Mouse (Mus musculus): ENCODE measurements around the gene Gng7.
A peak's percentile ranks its signal among the peaks of the same experiment; 100 is the strongest.

Gng7 gene

DNA sequence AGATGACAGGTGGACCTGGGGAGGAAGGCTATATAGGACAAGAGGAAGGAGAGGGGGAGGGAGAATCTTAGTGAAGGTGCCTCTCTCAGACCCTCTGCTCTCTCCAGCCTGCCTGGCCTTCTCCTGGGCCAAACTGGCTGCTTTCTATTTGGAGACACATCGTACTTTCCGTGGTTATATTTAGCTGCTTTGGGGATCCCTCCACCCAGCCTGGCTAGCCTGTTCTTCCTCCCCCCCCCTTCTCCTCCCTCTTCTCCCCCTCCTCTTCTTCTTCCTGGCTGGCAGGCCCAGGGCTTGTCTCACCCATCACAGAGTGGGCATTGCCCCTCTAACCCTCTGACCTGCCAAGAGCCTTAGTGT is 73.8 kb downstream of the Gng7 start:
- no peak for DNase-seq

DNA sequence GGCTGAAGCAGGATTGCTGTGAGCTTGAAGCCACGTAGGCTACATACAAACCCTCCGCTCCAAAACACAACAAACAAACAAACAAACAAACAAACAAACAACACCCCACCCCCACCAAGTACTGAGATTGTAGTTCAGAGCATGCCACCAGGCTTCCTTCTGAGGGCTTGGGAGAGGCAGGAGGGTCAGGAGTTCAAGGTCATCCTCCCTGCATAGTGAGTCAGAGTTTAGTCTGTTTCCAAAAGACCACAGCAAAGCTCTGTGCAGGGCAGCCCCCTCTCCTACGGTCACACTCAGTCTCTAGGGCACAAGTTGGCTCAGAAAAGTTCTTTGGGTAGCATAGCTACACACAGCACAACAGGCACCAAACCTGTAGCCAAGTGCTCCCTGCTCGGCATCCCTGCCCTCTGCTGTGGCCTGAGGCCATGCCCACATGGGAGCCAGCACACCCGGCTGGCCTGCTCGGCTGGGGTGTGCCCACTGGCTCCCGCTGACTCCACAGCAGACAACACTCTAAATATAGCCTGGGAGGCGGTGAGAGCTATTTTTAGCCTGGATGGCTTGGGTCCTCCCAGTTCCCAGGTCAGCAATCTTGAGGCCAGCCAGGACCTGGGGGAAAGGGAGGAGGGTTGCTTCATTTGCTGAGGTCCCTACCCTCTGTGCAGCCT is 74.3 kb downstream of the Gng7 start:
- DNase-seq = no peak

DNA sequence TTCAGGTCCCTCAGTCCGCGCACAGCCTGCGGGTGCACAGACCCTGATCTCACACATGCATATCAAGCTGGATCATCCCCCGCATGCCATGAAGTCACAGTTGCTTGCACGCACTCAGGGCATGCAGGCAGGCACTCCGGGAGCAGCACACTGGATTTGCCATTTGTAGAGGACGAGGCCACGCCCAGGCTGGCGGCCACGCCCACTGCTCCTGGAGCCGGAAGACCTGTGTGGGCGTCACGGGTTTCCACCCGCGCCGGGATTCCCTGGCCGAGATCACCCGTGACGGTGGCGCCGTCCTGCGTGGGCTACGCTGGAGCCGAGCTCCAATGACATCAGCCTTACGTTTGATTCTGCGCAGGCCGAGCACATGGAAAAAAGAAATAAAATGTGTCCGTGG is 75.1 kb downstream of the Gng7 start:
- DNase-seq = peak; percentile 86

DNA sequence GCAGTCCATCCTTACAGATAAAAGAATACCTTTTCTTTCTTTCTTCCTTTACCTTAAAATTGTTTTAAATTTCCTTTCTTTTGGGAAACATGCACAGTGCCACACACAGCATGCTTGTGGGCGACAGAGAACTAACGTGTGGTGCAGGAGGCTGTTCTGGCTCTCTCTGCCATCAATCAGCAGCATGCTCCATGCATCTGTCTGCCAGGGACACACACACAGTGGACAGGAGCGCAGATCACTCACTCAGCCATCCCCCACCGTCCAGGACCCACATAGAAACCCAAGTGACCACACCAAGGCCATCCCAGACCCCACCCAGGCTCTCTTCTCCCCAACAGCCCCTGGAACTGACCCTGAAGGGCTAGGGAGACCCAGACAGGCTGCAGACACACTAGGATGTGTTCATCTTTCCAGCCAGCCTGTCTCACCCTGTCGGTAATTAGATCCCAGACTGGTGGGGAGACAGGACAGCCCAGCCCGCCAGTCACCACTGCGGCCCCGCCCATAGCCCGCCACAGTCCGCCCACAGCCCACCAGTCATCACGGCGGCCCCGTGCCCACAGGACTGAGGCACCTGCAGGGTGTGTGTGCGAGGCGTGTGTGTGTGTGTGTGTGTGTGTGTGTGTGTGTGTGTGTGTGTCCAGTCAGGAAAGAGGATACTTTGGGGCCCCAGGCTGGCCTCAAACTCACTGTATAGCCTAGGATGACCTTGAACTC is 75.8 kb downstream of the Gng7 start:
- no peak for DNase-seq

DNA sequence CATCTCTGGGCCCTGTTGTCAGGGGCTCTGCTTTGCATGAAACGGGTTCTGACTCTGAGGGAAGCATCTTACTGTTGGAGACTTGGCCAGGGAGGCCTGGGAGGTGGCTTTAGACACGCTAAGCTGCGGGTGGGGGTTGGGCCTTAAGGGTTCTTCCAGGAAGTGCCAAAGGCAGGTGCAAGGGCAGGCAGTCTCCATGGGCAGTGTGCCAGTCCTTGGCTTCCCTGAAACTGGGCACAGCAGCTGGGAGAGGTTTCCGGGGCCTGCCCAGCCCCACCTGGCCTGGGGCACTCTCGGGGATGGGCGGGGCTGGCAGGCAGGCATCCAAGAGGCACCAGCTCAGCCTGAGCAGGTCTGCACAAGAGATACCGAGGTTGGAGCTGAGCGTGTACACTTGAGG is 77.1 kb downstream of the Gng7 start:
- no peak for DNase-seq

DNA sequence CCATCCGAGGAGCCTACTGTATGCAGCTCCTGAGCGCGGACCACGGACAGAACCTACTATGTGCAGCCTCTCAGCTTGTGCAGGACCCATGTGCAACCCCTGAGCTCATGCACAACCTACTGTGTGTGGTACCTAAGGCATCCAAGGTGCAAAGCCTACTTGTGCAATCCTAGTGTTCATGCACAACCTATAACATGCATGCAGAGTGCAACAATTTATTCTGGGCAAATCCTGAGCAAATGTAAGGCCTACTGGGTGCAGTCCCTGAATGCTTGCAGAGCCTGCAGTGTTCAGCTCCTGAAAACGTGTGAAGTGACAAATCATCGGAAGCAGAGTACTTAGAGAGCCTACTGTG is 78.0 kb downstream of the Gng7 start:
- no peak for DNase-seq

DNA sequence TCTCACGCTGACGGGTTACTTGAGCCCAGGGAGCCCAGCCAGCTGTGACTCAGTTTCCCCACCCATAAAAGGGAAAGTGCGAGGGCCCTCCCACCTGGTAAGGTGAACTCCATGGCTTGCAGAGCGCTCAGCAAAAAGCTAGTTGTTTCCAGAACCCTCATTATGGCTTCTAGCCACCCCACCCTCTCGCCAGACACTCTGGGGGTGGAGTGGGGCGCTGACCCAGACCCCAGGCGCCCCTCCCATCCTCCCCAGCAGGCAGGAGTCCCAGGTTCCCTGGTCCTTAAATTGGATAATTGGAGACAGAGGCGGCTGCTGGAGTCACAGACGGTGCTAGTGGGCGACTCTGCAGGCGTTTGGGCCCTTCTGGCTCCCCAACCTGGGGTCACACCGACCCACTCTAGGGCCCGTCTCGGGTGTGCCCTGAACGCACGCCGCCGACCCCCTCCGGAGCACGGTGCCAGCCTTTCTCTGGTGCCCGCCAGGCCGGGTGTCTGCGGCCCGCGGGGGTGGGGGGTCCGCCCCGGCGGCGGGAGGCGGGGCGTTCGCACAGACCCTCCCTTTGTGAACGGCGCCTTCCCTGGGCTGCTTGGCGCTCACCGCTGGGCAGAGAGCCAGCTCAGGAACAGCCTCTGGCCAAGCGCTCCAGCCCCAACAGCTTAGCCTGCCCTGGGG is 78.5 kb downstream of the Gng7 start:
- DNase-seq = peak; percentile 39

DNA sequence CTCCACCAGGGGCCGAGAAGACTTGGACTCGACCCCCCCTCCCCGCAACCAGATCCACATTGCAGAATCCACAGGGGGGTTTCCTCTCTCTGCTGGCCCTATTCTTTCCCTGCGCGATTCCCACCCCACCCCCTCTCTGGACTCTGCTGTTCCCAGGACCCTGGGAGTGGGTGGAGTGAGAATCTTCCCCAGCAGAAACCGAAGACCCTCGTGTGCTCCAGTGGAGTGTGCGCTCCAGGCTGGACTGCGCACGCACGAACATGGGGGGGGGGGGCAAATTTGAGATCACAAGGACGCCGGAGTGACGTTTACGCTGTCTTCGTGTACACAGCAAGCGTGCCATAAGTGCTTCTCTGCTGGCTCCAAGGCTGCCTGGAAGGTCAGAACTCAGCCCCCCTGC is 79.0 kb downstream of the Gng7 start:
- DNase-seq = no peak

DNA sequence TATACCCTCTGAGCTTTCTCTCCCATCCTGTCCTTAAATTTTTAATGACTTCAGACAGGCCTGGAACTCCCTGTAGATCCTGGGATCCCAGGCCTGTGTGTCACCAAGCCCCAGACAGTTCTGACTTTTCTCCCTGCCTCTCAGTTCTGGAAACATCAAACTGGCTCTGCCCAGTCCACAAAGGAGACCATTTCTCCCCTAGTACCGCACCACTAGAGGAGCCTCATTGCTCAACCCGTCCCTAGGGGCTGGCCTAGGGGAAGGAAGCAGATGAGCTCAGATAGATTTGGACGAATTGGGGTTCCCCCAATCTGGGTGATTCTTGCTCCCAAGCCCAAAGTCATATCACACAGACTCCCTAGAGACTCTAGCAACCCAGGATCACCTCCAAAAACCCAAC is 79.5 kb downstream of the Gng7 start:
- no peak for DNase-seq

DNA sequence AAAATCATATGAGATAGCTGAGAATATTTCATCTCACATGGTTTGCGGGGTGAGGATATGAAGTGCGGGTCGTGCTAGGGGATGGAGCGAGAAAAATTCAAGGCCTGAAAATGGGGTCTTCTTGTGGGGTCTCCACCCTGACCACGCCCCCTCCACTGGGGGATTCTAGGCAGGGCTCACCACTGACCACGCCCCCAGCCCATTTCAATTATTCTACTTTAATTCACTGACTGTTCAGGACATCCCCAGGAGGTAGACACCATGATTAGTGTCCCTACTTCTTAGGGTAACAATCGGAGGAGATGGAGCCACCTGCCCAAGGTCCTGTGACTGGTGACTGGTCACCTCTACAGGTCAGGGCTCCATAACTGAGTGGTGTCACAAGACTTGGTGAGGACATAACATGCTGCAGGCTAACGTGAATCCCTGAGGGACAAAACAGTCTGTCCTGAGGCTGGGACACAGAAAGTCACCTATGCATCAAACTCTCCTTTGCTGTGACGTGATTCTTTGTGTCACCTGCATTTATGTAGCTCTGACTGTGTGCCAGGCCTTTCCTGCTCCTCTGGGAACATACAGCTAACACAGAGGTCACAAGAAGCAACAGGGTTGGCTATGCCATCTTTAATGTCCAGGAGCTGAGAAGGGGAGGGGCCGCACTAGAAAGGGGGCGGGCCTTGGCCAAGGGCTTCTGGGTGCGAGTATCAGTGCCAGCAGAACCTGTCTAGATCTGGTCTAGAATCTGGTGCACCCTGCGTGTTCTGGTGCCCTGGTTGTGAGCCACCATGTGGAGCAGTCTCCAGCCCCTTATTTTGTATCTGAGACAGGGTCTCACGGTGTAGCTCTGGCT is 80.4 kb downstream of the Gng7 start:
- no peak for DNase-seq

DNA sequence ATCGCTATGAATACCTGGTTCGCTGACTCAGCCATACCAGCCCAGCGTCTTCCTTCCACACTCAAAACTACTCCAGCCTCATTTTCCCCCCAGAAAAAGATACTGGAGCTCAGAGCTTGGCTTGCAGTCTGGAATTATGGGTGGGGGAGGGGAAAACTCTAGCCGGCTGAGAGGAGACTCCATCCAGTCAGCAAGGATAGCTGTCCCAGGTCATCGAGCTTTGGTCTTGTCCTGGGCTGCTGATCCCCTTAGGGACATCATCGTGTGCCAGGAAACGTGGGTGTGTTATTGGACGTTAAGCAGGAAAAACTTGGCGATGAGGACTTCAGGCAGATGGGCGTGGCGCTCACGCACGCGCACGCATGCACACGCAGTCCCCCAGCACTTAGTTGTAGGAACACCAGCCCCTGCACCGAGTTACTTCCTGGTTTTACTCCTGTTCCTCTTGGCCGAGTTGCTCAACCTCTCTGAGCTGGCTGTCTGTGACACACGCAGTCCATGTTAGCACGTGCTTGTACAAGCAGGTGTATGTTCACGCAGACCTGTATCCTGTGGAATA is 81.2 kb downstream of the Gng7 start:
- no peak for DNase-seq

DNA sequence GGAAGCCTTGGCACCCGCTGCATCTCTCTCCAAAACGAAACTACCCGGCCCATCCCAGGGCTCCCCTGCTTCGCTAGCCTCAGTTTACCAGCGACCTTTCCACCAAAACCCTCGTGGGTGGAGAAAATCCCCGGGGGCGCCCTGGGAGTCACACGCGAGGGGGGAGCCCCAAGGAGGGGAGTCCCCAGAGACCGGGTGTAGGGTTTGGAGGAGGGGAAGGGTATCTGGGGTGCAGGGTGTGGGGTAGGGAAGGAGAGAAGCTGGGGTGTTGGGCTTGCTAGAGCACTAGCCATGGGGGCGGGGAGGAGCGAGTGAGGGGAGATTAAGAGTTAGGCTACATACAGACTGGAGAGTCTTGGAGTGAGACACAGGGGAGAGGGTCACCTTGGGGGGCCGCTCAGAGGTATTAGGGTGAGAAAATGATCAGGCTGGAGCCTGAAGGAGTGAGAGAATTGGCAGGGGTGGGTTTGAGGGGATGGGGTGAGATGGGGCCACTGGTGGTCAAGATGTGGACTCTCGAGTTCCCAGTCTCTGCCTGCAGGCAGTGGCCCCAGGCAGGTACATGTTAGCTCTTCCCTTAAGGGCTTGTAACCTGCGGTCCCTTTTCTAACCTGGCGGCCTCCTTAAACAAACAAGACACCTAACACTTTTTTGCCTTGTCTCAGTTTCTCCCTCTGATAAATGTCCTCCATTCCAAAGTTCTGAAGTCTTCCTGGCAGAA is 81.9 kb downstream of the Gng7 start:
- no peak for DNase-seq

DNA sequence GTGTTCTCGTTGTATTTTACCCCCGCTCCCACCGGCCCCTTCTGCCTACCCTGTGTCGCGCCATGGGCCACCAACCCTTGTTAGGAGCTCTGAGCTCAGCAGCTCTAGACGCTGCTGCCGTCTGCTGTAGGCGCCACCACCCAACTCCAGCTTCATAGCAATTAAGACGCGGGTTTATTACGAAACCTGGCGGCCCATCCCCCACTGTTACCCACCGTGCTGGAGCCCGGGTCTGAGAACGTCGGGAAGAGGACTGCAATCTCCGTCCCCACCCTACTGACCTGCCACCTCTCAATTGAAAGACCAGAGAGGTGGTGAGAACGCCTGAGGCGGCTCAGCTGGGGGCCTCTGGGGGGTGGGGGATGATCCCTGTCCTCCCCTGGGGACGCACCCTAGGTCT is 82.5 kb downstream of the Gng7 start:
- peak; percentile 17 for DNase-seq

DNA sequence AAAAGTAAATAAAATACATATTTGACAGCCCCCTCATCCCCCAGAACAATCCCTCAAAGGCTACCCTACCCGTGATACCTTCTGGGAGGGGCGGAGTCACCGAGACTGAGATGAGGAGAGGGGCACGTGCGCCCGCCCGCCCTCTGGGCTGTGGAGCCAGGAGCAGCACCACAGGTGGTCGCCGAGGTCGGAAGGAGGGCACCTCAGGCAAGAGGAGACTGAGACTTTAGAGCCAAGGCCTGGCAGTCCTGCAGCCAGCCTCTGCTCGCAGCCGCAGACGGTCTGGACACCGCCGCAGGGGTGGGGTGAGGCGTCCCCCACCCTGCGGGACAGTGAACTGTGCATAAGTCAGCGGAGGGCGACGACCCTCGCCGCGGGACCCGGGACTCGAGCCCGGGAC is 83.0 kb downstream of the Gng7 start:
- no peak for DNase-seq

DNA sequence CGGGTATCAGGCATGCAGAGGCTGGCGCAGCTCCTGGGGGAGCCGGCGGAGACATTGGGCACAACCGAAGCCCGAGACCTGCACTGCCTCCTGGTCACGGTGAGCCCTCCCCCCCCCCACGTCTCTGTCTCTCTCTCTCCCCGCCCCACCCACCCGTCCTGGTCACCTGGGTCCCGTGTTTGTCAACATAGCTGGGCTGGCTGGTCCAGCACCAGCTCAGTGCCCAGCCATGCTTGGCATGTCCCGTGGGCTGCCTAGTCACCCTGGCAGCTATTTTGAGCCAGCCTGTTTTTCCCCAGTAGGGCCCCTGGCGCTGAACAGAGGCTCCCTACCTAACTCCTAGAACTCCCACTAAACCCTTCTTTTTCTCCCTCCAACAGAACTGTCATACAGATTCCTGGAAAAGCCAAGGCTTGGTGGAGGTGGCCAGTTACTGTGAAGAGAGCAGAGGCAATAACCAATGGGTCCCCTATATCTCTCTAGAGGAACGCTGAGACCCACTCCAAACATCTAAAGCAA is 83.5 kb downstream of the Gng7 start:
- DNase-seq = peak; percentile 28

DNA sequence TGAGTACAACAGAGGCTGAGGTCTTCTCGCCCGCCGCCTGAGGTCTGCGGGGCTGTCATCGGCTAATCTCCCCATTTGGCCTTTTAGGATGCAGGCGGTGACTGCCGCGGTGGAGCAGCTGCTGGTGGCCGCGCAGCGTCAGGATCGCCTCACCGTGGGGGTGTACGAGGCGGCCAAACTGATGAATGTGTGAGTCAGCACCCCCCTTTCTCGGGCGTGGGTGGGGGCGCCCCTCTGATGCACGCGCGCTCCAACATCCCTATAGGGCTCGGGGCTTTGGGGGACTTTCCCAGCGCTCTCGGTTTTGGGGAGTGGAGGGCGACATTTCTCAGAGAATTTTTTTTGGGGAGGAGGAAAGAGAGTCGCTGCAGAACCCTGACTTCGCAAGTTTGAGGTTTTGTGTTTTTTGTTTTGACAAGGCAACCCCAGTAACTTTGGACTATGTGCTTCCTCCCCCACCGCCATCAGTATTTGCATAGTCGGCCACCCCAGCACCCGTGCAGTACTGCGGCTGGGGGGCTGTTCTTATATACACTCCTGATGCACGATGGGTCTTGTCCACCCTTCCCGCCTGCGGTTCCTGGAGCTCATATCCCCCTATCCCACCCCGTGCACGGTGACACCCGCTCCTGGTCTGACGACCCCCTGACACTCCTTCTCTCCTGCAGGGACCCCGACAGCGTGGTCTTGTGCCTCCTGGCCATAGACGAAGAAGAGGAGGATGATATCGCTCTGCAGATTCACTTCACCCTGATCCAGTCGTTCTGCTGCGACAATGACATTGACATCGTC is 84.2 kb downstream of the Gng7 start:
- DNase-seq = peak; percentile 75

DNA sequence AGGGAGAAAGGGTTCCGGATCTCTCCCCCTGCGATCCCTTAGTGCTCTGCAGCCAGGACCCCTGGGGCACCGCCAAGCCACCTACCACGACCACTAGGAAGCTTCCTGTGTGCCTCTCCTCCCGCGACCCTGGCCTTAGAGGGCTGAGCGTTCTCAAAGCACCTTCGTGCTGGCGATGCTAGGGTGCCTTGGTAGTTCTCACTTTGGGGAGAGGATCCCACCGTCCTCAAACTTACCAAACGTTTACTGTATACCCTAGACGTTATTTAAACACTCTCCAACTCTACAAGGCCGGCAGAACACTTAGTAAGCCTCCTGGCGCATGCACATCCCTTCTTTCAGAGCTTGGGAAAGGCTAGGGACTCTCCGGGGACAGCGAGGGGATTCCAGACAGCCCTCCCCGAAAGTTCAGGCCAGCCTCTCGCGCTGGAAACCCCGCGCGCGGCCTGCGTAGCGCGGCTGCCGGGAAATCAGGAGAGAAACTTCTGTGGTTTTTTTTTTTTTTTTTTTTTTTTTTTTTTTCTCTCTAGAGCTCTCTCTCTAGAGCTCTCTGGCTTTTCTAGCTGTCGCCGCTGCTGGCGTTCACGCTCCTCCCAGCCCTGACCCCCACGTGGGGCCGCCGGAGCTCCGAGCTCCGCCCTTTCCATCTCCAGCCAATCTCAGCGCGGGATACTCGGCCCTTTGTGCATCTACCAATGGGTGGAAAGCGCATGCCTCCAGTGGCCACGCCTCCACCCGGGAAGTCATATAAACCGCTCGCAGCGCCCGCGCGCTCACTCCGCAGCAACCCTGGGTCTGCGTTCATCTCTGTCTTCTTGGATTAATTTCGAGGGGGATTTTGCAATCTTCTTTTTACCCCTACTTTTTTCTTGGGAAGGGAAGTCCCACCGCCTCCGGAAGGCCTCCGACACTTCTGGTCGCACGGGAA is 85.2 kb downstream of the Gng7 start, which contains the start of gene Gadd45b:
TSS of gene Gadd45b (plus strand) at position 775 of the 928 bp plus-strand sequence.
- peak; percentile 99 for DNase-seq

DNA sequence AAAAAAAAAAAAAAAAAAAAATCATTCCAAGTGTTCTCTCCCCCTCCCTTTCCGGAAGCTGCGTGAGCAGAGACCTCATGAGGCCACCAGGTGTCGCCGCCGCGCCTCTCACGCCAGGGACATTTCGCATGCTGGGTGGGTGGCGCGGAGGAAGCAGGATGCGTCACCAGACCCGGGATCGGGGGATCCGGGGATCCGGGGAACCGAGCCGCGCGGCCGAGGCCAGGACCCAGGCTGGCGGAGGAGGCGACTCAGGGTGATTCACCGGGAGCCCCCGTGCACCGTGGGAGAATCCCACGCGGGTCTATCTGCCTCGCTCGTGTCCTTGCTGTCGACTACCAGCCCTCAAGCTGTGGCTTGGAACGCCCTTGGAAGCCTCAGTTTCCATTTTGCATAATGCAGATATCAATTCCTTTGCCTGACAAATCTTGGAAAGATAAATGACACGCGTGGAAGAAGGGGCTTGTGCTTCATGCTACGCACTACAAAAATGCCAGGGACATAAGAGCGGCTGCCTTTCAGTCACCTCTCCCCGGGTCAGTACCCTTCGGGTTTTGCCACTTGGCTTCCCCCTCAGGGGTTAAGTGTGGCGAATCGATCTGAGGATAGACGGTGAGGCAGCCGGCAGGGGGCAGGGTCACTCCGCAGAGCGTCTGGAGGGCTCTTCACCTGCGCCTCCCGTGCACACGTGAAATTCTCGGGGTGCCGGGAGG is 86.0 kb downstream of the Gng7 start:
- peak; percentile 96 for DNase-seq

DNA sequence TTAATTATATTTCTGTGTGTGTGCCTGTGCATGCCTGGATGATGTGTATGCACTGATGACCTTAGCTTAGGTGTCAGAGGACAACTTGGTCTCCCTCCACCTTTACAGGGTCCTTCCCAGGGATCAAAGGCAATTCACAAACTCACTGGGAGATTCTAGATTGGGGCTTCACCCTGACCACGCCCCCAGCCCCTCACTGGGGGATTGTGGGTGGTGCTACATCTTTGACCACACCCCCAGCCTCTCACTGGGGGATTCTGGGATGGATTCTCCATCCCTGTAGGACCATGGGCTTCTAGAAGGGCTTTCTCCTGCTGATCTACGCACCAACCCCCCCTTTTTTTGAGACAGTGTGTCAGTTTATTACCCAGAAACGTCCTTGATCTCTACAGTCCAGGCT is 89.3 kb downstream of the Gng7 start:
- no peak for DNase-seq

All from right cerebral cortex, adult 18-20 months (tissue).